Mouse (Mus musculus) forebrain, embryonic 12.5 days (tissue): ENCODE results near the gene Btnl2. TPM values are rescaled to one million over a fixed set of nuclear protein-coding genes. Genes with fewer than 3 reads are reported as not detected.

Experiments used
- polyA plus RNA-seq: library from polyadenylated mRNA; unstranded; fragments of >200 nt; fragmentation: Nextera tagmentation; extraction: Ambion mirVana; gene quantifications from 2 replicates; pipeline ENCODE4 v1.2.1, GENCODE M21; 2016

Btnl2 gene
- polyA plus RNA-seq, 1 experiment from 2014 or later: not detected

Other genes with a start within 250 kb of the Btnl2 start
- gene H2-DMa, start 235.3 kb upstream of the Btnl2 start, polyA plus RNA-seq: 9.1 and 9.6 TPM in 2 replicates
- gene Brd2, start 232.2 kb upstream of the Btnl2 start, polyA plus RNA-seq: 138 and 146 TPM in 2 replicates
- not detected in 2 replicates for gene H2-DMb2, start 211.5 kb upstream of the Btnl2 start, polyA plus RNA-seq
- 0.38 and 0.69 TPM in 2 replicates for gene H2-DMb1, start 201.8 kb upstream of the Btnl2 start, polyA plus RNA-seq
- 1.3 and 2.2 TPM in 2 replicates for gene Tap1, start 167.3 kb upstream of the Btnl2 start, polyA plus RNA-seq
- gene Psmb9, start 167.1 kb upstream of the Btnl2 start, polyA plus RNA-seq: 0.78 and 1.1 TPM in 2 replicates
- 0.53 and 1.7 TPM in 2 replicates for gene Psmb8, start 157.1 kb upstream of the Btnl2 start, polyA plus RNA-seq
- gene Tap2, start 151.3 kb upstream of the Btnl2 start, polyA plus RNA-seq: 0.47 and 1.1 TPM in 2 replicates
- not detected in 2 replicates for gene H2-Ob, start 115.9 kb upstream of the Btnl2 start, polyA plus RNA-seq
- gene H2-Ab1, start 97.1 kb upstream of the Btnl2 start, polyA plus RNA-seq: 1.9 and 2.5 TPM in 2 replicates
- gene H2-Aa, start 67.0 kb upstream of the Btnl2 start, polyA plus RNA-seq: not detected in 2 replicates
- 1.1 and 1.2 TPM in 2 replicates for gene H2-Eb1, start 49.0 kb upstream of the Btnl2 start, polyA plus RNA-seq
- not detected in 2 replicates for gene H2-Eb2, start 29.2 kb upstream of the Btnl2 start, polyA plus RNA-seq
- not detected in 2 replicates for gene Btnl1, start 22.3 kb downstream of the Btnl2 start, polyA plus RNA-seq
- 2.4 and 2.6 TPM in 2 replicates for gene BC051142, start 44.0 kb downstream of the Btnl2 start, polyA plus RNA-seq
- gene Btnl4, start 122.5 kb downstream of the Btnl2 start, polyA plus RNA-seq: not detected in 2 replicates
- gene Btnl6, start 162.5 kb downstream of the Btnl2 start, polyA plus RNA-seq: not detected in 2 replicates
- gene Notch4, start 209.4 kb downstream of the Btnl2 start, polyA plus RNA-seq: 6.9 and 9.5 TPM in 2 replicates
- gene Gpsm3, start 235.0 kb downstream of the Btnl2 start, polyA plus RNA-seq: 2.0 and 2.7 TPM in 2 replicates
- gene Pbx2, start 236.4 kb downstream of the Btnl2 start, polyA plus RNA-seq: 16.6 and 17.8 TPM in 2 replicates
- 2.6 and 2.9 TPM in 2 replicates for gene Ager, start 243.0 kb downstream of the Btnl2 start, polyA plus RNA-seq
- 241 and 247 TPM in 2 replicates for gene Rnf5, start 248.9 kb downstream of the Btnl2 start, polyA plus RNA-seq
- gene Agpat1, start 249.4 kb downstream of the Btnl2 start, polyA plus RNA-seq: 70.5 and 73.9 TPM in 2 replicates